ENCODE assay signal across 15 mouse cellular contexts in genomic region chr2:65002631-65003030, GRCm38 (mm10). TPM values are rescaled to one million over a fixed set of nuclear protein-coding genes. Genes with fewer than 3 reads are reported as not detected.
"Had no signal": no experiment of that assay in that cellular context is flagged by ENCODE, and none has a peak within 500 bp of the region (broad histone marks: within the 10 kb centered on the region; RNA-seq: fewer than 3 reads in every experiment).

No protein-coding gene starts in this region.

- ATAC-seq: hindbrain, embryonic 16.5 days; midbrain, embryonic 16.5 days had no signal

- H3K27me3 ChIP-seq: hindbrain, embryonic 12.5 days; limb, embryonic 12.5 days; lung, embryonic 15.5 days; megakaryocyte, embryonic 14.5 days; neural tube, embryonic 13.5 days had no signal

- H3K36me3 ChIP-seq: hindbrain, embryonic 12.5 days; limb, embryonic 12.5 days; lung, embryonic 15.5 days; neural tube, embryonic 13.5 days had no signal

- H3K4me1 ChIP-seq: hindbrain, embryonic 12.5 days; limb, embryonic 12.5 days; lung, embryonic 15.5 days; megakaryocyte, embryonic 14.5 days; neural tube, embryonic 13.5 days had no signal

- H3K4me2 ChIP-seq: hindbrain, embryonic 12.5 days; limb, embryonic 12.5 days; lung, embryonic 15.5 days; midbrain, embryonic 11.5 days; neural tube, embryonic 13.5 days had no signal

- H3K9me3 ChIP-seq: hindbrain, embryonic 12.5 days; limb, embryonic 12.5 days; lung, embryonic 15.5 days; neural tube, embryonic 13.5 days had no signal

- H3K4me3 ChIP-seq: hindbrain, embryonic 12.5 days; layer of hippocampus, adult 2 months; limb, embryonic 12.5 days; lung, embryonic 15.5 days; megakaryocyte, embryonic 14.5 days; neural tube, embryonic 13.5 days had no signal

- H3K27ac ChIP-seq: hindbrain, embryonic 12.5 days; layer of hippocampus, adult 2 months; limb, embryonic 12.5 days; liver, embryonic 14.5 days; lung, embryonic 15.5 days; macrophage; neural tube, embryonic 13.5 days had no signal

- H3K9ac ChIP-seq: hindbrain, embryonic 12.5 days; limb, embryonic 12.5 days; liver, embryonic 14.5 days; lung, embryonic 15.5 days; neural tube, embryonic 13.5 days had no signal

- DNase-seq: lung, postnatal 14 days; retina, postnatal 1 day; right cerebral cortex, postnatal 25 days; thymus, postnatal 36 days had no signal

RNA-seq across cellular contexts. Expression of gene Grb14, which starts 22.2 kb away (rescaled TPM):
- polyA plus RNA-seq: macrophage had no signal
